Mouse (Mus musculus) ovary, postnatal 36 days (tissue): ENCODE data around the gene Cntnap2.

Experiments
- DNase-seq: peaks from one replicate; pipeline ENCODE4 v3.0.0; 2022; ENCODE audit warnings: low spot score, mixed read lengths

The Cntnap2 gene

GRCm38 (mm10) chr6:45059091-45059490 is at the start of gene Cntnap2:
Gene Cntnap2, plus strand, starts transcription at chr6:45059357.
- peak; percentile 48 for DNase-seq

- no peak for DNase-seq
Observed at GRCm38 (mm10) chr6:45026011-45026682, 33.0 kb upstream of the Cntnap2 start.

DNA sequence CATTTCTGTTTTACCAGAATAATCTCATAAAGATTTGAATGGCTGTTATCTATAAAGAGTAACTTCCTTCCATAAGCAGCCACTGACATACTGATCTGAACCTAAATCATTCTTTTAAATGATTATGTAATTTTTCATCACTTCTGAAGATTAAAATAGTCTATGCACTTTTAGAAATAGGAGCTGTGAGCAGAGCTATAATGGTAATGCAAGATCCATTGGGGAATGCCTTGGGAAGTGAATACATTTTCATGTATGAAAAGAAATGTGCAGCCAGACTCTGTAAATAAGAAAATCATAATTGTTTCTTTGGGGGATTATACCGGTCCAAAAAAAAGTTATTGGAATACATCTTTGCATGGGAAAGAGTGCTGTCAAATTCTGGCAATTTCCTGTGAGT is 19.7 kb upstream of the Cntnap2 start:
- DNase-seq, result no peak

DNA sequence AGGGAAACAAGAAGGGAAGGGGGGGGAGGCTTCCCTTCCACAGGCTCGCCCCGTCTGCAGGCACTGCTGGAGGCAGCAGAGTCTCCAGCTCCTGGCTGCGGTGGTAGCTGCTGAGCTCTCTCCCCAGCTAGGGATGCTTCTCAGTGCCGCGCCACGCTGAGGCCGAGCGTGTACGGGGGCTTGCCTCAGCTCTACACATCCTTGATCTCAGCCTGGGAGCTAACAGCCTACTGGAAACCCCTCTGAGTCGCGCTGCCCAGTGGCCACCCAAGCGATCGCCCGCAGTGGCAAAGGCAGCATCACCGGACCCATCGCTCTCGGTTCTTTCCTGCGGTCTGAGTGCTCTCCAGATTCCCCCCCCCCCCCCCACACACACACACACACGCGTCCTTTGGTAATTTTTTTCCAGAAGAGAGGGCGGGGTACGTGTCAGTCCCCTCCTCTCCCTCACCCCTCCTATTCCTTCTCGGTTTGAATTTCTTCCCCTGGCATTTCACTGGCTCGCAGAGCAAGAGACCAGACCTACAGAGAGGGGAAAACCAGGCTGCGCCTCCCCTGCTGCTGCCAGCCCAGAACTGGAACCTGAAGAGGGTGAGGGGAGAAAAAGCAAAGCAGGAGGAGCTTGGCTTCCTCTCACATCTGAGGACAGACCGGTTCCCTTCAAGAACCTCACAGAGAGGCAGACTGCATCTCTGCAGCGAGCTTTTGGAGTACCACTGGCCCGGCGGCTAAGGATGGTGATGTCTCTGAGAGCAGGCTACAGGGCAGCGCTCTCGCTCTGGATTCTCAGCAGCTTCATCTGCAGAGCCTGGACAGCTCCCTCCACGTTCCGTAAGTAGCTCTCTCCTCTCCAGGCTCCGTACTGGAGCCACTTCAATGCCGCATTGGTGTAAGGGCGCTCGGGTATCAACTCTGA is 657 bp downstream of the Cntnap2 start:
- peak; percentile 5 for DNase-seq

- no peak for DNase-seq
Observed at GRCm38 (mm10) chr6:45062214-45062997, 3.2 kb downstream of the Cntnap2 start.

DNA sequence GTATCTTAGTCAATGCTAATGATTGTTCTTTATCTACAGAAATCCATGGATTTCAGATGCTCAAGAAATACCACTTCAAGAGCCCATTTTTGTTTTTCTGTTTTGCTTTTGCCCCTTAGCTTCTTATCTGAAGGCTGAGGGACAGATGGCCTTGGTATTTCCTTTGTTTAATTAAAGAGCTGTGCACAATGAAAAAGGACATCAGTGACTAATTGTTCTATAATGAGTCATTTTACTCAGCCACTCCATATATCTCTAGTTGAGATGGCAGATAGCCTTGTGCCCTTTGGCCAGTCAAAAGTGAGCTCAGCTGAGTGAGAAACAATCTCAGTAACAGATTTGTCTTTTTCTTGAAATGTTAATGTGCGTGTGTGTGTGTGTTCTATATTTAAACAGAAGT is 29.1 kb downstream of the Cntnap2 start:
- no peak for DNase-seq

DNA sequence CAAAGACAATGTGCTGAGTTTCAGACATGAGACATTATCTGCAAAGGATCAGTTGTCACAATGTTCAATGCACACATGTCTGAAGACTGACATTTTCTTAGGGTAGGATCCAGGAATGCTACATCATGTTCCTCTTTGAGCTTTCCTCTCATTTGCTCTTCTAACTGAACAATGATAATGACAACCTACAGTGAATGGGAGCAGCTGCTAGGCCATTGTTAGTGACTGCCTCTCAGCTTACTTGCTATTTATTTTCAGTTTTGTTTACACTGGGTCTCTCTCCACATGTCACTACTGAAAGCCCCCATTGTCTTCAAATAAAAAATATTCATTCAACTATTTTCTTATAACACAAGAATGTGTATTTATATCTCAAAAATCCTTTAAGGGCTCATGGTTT is 54.5 kb downstream of the Cntnap2 start:
- DNase-seq, result no peak

GRCm38 (mm10) chr6:45144882-45145281 is 85.7 kb downstream of the Cntnap2 start:
- DNase-seq, result no peak

DNA sequence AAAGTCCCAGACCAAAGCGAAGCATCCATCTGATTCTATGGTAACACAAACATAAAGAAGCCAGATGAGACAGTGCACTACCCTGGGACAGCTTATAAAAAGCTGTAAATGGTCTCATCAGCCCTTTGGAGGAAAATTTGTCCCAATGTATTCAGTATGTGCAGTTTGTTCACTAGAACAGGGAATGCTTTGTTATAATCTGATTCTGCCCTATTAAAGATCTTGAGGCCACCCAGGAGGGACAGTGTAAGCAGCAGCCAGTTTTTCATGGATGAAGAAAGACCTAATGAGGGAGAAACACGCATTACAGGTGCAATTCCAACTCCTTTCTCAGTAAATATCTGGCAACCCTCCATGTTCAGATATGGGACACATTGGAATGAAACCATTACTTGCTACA is 145.9 kb downstream of the Cntnap2 start:
- DNase-seq, result no peak

- no peak for DNase-seq
Observed at GRCm38 (mm10) chr6:45214330-45214729, 155.2 kb downstream of the Cntnap2 start.

DNA sequence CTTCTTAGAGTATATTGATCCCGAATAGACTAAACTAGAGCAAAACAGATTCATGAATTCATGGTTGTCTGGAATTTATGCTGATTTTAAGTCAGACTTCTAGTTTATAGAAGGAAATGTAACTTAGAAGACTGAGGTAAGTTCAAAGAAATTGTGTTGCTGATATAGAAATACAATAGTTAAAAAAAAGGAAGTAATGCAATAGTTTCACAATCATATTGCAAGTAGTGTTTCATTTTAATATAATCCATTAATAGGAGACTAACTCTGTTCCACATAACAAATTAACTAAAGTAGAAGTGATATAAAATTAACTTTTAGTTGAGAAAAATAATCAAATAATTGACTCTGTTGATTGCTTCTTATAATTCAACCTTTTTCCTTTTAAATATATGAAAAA is 169.8 kb downstream of the Cntnap2 start:
- DNase-seq, result no peak

GRCm38 (mm10) chr6:45232571-45232970 is 173.4 kb downstream of the Cntnap2 start:
- DNase-seq, result no peak

DNA sequence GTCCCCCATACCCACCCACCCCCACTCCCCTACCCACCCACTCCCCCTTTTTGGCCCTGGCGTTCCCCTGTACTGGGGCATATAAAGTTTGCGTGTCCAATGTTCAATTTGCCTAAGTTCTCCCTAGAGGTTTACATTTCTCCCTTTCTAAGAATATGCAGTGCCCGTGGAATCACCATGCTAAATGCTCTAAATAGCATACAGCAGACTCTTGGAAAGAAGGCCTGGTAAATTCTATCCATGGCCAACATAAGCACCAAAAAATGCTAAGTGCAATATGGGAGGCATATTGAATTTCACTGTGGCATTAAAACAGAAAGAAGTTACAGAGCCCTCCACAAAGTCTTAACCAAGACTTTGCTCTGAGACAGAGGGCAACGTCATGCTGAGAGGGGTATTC is 177.4 kb downstream of the Cntnap2 start:
- no peak for DNase-seq

GRCm38 (mm10) chr6:45238117-45238516 is 179.0 kb downstream of the Cntnap2 start:
- no peak for DNase-seq

- DNase-seq, result no peak
Observed at GRCm38 (mm10) chr6:45241218-45241617, 182.1 kb downstream of the Cntnap2 start.

DNA sequence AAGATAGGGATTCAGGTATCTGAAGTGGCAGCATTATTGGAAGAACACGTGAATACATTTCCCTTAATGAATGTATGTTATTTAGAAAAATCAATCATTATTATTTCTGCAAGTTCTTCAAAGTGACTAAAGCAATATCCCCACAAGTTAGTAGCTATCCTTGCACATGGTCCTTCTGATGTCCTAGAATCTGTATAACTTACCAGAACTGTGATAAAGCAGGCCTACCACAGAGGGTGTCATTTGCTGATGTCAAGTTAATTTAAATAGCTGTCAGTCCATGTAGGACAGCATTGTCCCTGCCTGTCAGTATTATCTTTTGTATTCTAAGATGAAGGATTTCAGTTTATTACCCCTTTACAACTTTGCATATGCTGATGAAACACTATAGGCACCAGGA is 185.5 kb downstream of the Cntnap2 start:
- no peak for DNase-seq

DNA sequence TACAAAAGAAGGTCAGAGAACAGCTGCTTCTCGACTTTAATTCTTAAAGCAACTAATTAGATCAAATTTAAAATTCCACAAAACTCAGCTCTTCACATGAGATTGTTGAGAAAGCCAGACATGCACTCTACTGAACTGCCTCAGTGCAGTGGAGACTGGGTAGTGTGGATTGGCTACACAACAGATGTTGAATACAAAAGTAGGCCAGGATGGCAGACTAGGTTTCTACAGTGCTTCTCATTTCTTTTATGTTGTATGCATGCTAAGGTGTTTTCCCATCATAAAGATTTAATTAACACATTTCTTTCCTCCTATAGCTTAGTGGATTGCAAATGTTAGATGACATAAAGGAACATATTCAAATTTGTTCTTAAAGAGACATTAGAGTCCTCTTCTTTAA is 198.9 kb downstream of the Cntnap2 start:
- no peak for DNase-seq

DNA sequence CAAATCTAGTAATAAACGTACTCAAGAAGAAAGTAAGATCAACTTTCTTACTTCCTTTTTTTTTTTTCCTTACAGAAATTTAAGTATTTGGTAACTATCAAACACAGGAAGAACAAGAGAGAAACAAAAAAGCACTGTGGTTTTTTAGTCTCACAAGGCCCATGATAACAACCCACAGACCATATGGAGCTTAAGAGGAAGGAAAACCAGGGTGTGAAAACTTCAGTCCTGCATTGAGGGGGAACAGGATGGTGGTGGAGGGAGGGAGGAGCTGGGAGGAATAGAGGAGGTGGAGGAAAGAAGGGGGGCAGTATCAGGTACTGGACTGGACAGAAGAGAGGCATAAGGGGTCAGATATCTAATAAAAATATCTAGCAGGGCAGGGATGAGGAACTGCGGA is 212.4 kb downstream of the Cntnap2 start:
- no peak for DNase-seq

DNA sequence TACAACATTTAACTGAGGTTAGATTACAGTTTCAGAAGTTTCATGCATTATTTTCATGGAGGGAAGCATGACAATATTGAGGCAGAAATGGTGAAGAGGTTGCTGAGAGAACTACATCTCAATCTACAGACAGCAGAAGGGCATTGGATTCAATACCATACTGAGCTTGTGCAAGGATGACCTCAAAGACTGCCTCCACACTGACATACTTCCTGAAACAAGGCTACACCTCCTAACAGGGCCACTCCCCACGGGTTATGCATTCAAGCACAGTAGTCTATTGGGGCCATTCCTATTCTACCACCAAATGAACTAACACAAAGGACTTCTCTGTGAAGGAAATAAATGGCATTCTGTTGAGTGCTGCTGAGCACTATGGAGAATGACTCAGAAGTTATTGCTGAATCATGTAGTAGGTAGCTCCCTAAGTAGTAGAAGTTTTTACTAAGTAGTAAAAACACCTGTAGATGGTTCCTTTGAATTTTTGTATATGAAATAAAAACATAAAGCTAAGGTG is 214.2 kb downstream of the Cntnap2 start:
- DNase-seq, result no peak

- DNase-seq, result no peak
Observed at GRCm38 (mm10) chr6:45290154-45290553, 231.0 kb downstream of the Cntnap2 start.

- no peak for DNase-seq
Observed at GRCm38 (mm10) chr6:45317455-45317854, 258.3 kb downstream of the Cntnap2 start.

DNA sequence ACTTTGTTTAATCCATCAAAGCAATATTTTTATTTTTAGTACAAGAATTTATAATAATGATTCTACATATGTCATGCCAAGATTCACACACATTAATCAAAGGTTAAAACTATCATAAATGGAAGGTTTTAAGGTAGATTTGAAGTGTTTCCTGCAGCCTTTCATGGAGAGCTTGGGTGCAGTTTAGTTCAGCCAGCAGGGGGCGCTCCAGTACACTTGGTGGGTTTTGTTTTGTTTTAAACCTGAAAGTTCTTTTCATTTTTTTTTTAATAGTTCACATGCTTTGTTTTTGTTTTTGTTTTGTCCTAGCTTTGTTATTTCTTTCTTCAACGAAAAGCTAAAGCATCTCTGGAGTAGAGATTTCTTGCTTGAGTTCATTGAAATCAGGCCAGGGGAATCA is 264.3 kb downstream of the Cntnap2 start:
- peak; percentile 39 for DNase-seq
